Mouse (Mus musculus) forebrain, embryonic 13.5 days (tissue): ENCODE measurements around the gene Stard9. TPM values are rescaled to one million over a fixed set of nuclear protein-coding genes. Genes with fewer than 3 reads are reported as not detected.

ENCODE experiments used
- ATAC-seq: fragments of 200-750 bp; cut with Nextera tagmentation; 2 replicates; pipeline ENCODE4 v1.8.0; 2017
- H3K27ac ChIP-seq: fragments of 300-500 bp; sonication (generic); 2 replicates; pipeline ENCODE4 v1.5.1; 2015; ENCODE audit warnings: inconsistent platforms, mild to moderate bottlenecking, moderate library complexity
- H3K27me3 ChIP-seq: fragments of 300-500 bp; sonication (generic); 2 replicates; pipeline ENCODE4 v1.6.1; 2015; ENCODE audit warnings: mild to moderate bottlenecking, inconsistent platforms
- H3K36me3 ChIP-seq: fragments of 300-500 bp; sonication (generic); 2 replicates; pipeline ENCODE4 v1.6.1; 2015; ENCODE audit warnings: mild to moderate bottlenecking, inconsistent platforms; ENCODE audit not compliant: poor library complexity, severe bottlenecking
- H3K4me1 ChIP-seq: fragments of 300-500 bp; sonication (generic); 2 replicates; pipeline ENCODE4 v1.6.1; 2015; ENCODE audit warnings: inconsistent platforms
- H3K4me2 ChIP-seq: fragments of 300-500 bp; sonication (generic); 2 replicates; pipeline ENCODE4 v1.6.1; 2015; ENCODE audit warnings: inconsistent platforms, mild to moderate bottlenecking, moderate library complexity
- H3K4me3 ChIP-seq: fragments of 300-500 bp; sonication (generic); 2 replicates; pipeline ENCODE4 v1.5.1; 2015; ENCODE audit warnings: mild to moderate bottlenecking, inconsistent platforms
- H3K9ac ChIP-seq: fragments of 300-500 bp; sonication (generic); 2 replicates; pipeline ENCODE4 v1.6.1; 2015; ENCODE audit warnings: mild to moderate bottlenecking, inconsistent platforms
- H3K9me3 ChIP-seq: fragments of 300-500 bp; sonication (generic); replicated peaks from 2 replicates; pipeline ENCODE4 v1.6.1; 2016; ENCODE audit warnings: inconsistent platforms
- WGBS: fragments of 180-500 bp; shearing (Covaris S2); methylation state at CpG from one replicate; pipeline ENCODE4 v1.1.7; 2015; 5-methylcytosine and 5-hydroxymethylcytosine counted together
- polyA plus RNA-seq: library from polyadenylated mRNA; unstranded; fragments of >200 nt; fragmentation: Nextera tagmentation; extraction: Ambion mirVana; gene quantifications from 2 replicates; pipeline ENCODE4 v1.2.1, GENCODE M21; 2015

Gene Stard9
- polyA plus RNA-seq, 1 experiment from 2014 or later = 3.1 TPM

DNA sequence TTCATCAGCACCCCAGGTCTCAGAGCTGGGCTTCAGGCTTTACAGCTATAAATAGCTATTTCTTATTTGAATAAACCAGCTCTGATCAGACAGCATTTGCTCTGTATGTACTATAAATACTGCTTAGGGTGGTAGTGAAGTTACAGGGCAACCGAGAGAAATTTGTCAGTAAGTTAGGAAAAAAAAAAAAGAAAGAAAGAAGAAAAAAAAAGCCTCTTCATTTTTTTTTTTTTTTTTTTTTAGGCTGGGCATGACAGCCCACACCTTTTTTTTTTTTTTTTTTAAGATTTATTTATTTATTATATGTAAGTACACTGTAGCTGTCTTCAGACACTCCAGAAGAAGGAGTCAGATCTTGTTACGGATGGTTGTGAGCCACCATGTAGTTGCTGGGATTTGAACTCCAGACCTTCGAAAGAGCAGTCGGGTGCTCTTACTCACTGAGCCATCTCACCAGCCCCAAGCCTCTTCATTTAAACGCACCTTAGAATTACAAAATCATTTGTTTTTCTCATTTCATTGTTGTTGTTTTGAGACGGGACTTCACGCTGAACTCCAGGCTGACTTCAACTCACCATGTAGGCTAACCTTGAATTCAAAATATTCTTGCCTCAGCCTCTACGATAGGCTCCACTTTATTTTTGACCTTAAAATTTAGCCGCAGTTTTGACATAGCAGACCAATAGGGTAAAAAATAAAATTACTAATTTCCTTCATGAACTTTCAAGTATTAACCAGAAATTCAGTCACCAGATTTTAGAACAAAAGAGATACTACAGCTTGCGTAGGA, 650 bp upstream of the Stard9 start:
- H3K4me3 ChIP-seq = peak overlapping the region; percentile 56
- no peaks in the 10 kb centered on the region for H3K36me3 ChIP-seq
- 29% methylated on average over 10 of the region's 10 CpGs for WGBS
- H3K27ac ChIP-seq = peak overlapping the region; percentile 1; the same call in 1 of the 2 replicates
- 0 out of 2 replicates have a peak, but pooled peaks cover 3% of the 10 kb centered on the region for H3K4me1 ChIP-seq
- no peak overlapping the region for H3K9ac ChIP-seq
- no peaks in the 10 kb centered on the region for H3K9me3 ChIP-seq
- ATAC-seq = peak; percentile 46
- H3K27me3 ChIP-seq = no peaks in the 10 kb centered on the region
- peak overlapping the region; percentile 72 for H3K4me2 ChIP-seq

DNA sequence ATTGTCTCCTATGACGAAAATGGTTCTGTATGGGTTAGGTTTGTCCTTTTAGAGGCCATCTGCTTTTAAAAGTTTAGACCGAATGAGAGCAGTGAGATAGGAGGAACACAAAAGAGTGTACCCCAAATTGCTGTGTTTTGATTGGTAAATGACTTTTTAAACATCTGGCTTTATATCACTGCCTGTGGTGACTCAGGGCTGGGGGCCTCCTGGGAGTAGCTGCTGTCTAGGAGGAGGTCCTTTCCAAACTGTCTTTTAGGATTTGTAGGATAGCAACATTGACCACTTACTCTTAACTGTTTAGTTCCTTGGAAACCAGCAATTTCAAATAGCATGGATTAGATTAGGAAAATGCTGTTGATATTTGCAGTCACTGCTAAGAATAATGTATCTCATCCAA, 1.3 kb downstream of the Stard9 start:
- Histone ChIP-seq H3K27me3 (no peaks in the 10 kb centered on the region), H3K4me2 (peak overlapping the region; percentile 72; the same call in 1 of the 2 replicates), H3K9ac (no peak overlapping the region), H3K9me3 (no peaks in the 10 kb centered on the region), H3K27ac (no peak overlapping the region), H3K4me1 (0 out of 2 replicates have a peak, but pooled peaks cover 3% of the 10 kb centered on the region), H3K36me3 (peaks cover 5% of the 10 kb centered on the region; the same call in 1 of the 2 replicates), H3K4me3 (no peak overlapping the region)
- WGBS = 82% methylated on average over 2 of the region's 2 CpGs
- no peak for ATAC-seq

DNA sequence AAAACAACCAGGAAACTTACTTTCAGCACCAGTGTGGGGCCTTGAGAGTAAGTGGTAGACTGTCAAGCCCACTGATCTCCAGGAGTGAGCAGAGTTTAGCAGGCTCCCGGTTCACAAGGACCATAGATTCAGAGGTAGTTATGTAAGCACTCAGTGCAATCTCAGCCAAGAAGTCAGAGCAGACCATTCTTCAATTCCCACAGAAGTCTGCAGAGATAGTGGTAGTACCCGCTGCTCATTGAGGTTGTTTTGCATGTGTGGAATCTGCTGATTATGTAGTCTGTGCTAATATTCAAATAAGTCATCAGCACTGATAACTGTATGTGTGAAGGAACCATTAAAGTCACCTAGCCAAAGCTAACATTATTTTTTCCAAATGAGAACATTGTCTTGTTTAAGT, 1.7 kb downstream of the Stard9 start:
- Histone ChIP-seq H3K4me1 (0 out of 2 replicates have a peak, but pooled peaks cover 3% of the 10 kb centered on the region), H3K9ac (no peak overlapping the region), H3K27me3 (no peaks in the 10 kb centered on the region), H3K36me3 (peaks cover 9% of the 10 kb centered on the region; the same call in 1 of the 2 replicates), H3K27ac (no peak overlapping the region), H3K9me3 (no peaks in the 10 kb centered on the region), H3K4me2 (no peak overlapping the region), H3K4me3 (no peak overlapping the region)
- ATAC-seq = no peak
- 87% methylated on average over 2 of the region's 2 CpGs for WGBS

DNA sequence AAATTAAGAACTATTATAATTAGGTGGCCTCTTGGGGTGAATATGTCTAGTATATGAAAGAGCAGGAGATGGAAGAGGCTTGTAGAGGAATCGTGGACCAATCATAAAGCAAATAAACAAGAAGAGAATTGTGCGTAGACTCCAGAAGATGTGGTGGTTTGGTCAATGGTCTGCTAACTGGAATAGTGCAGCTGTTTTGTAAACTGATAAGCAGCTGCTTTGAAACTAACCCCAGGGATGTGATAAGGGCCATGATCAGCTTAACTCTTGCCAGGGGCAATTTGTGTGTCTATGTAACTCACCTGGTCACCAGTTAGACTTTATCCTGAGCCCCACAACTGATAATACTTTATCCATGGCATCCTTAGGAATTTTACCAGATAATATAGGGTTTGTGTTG, 2.6 kb downstream of the Stard9 start:
- no peak overlapping the region for H3K27ac ChIP-seq
- no peaks in the 10 kb centered on the region for H3K9me3 ChIP-seq
- no peak overlapping the region for H3K4me2 ChIP-seq
- H3K4me1 ChIP-seq = 0 out of 2 replicates have a peak, but pooled peaks cover 3% of the 10 kb centered on the region
- no peak overlapping the region for H3K4me3 ChIP-seq
- no peak for ATAC-seq
- no peak overlapping the region for H3K9ac ChIP-seq
- no peaks in the 10 kb centered on the region for H3K27me3 ChIP-seq
- H3K36me3 ChIP-seq = peaks cover 9% of the 10 kb centered on the region; the same call in 1 of the 2 replicates
- 86% methylated on average over 2 of the region's 2 CpGs for WGBS

DNA sequence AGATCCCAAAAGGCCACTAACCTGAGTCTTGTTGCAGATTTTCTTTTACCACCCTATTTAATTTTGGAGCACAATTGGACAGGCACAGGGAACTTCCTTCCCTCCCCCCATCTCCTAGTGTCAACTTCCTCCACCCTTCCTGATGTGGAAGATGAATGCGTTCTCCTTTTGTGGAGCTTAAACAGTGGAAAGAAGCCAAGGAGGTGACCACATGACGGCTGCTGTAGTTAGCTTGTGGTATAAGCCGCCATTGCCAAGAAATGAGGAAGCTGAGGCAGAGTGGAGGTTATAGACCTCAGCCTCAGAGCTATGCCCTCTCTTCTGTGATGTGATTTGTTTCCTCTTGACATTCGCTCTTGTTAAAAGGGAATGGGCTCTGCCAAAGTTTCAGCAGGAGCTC, 3.0 kb downstream of the Stard9 start:
- Histone ChIP-seq H3K4me3 (no peak overlapping the region), H3K4me1 (0 out of 2 replicates have a peak, but pooled peaks cover 3% of the 10 kb centered on the region), H3K9ac (no peak overlapping the region), H3K27me3 (no peaks in the 10 kb centered on the region), H3K4me2 (no peak overlapping the region), H3K36me3 (peaks cover 9% of the 10 kb centered on the region; the same call in 1 of the 2 replicates), H3K9me3 (no peaks in the 10 kb centered on the region), H3K27ac (no peak overlapping the region)
- ATAC-seq = no peak
- 90% methylated on average over 4 of the region's 4 CpGs for WGBS

DNA sequence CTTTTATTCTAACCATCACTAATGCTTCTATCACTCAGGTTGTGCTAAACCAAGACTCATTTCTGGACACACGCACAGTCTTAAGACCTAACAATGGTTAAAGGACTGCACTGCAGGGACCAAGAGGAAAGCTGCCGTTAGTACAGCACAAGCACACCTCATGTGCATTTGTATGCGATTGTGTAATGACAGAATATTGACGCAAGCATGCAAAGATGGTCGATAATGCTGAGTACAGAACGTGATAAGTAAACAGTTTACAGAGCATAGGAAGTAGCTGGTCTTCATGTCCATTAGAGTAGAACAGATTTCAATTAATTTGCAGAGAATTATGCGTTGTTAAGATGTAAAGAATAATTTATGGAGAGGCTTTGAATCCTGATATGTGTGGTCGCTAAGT, 11.9 kb downstream of the Stard9 start:
- no peaks in the 10 kb centered on the region for H3K36me3 ChIP-seq
- no peak overlapping the region for H3K9ac ChIP-seq
- ATAC-seq = no peak
- H3K4me3 ChIP-seq = no peak overlapping the region
- WGBS = 87% methylated on average over 8 of the region's 8 CpGs
- H3K27ac ChIP-seq = no peak overlapping the region
- H3K9me3 ChIP-seq = no peaks in the 10 kb centered on the region
- H3K4me1 ChIP-seq = no peaks in the 10 kb centered on the region
- H3K27me3 ChIP-seq = no peaks in the 10 kb centered on the region
- H3K4me2 ChIP-seq = no peak overlapping the region

DNA sequence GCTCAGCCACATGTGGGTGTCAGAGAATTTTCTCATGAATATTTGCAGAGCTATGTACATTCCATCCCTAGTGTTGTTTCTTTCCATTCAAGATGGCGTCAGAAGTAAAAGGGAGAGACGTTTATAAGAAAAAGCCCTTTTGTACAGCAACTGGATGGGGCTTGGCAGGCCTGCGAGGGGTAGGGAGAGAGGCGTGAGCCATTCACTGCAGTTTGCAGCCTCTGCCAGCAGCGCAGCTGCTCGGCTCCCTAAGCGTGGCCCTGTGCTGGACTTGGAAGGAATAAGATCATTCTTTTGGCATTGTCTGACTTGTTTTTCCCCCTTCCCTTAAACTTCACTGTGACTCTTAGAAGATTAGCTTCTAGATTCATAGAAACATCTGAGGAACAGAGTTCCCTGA, 14.9 kb downstream of the Stard9 start:
- no peaks in the 10 kb centered on the region for H3K9me3 ChIP-seq
- no peaks in the 10 kb centered on the region for H3K4me1 ChIP-seq
- no peak overlapping the region for H3K4me3 ChIP-seq
- H3K4me2 ChIP-seq = no peak overlapping the region
- no peak overlapping the region for H3K9ac ChIP-seq
- no peak for ATAC-seq
- H3K27me3 ChIP-seq = no peaks in the 10 kb centered on the region
- WGBS = 42% methylated on average over 7 of the region's 7 CpGs
- H3K27ac ChIP-seq = no peak overlapping the region
- no peaks in the 10 kb centered on the region for H3K36me3 ChIP-seq

DNA sequence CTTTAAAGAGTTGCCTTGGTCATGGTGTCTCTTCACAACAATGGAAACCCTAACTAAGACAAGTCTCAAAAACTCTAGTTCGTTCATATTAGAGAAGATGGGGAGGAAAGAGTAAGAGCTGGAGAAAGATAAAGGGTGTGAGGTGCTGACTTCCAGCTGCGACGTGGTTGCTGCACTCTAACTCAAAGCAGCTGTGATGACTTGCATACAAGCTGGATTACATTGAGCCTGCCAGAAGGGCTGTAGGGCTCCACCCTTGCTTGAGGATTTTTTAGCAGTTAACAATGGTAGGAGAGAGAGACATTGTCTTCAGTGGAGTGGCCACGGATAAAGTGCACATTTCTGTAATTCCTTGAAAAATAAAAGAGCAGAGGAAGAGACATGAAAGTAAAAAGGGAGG, 17.9 kb downstream of the Stard9 start:
- Histone ChIP-seq H3K4me1 (no peaks in the 10 kb centered on the region), H3K9me3 (no peaks in the 10 kb centered on the region), H3K36me3 (no peaks in the 10 kb centered on the region), H3K27me3 (no peaks in the 10 kb centered on the region), H3K9ac (no peak overlapping the region), H3K4me3 (no peak overlapping the region), H3K27ac (no peak overlapping the region), H3K4me2 (no peak overlapping the region)
- ATAC-seq = no peak
- WGBS = 69% methylated on average over 4 of the region's 4 CpGs

DNA sequence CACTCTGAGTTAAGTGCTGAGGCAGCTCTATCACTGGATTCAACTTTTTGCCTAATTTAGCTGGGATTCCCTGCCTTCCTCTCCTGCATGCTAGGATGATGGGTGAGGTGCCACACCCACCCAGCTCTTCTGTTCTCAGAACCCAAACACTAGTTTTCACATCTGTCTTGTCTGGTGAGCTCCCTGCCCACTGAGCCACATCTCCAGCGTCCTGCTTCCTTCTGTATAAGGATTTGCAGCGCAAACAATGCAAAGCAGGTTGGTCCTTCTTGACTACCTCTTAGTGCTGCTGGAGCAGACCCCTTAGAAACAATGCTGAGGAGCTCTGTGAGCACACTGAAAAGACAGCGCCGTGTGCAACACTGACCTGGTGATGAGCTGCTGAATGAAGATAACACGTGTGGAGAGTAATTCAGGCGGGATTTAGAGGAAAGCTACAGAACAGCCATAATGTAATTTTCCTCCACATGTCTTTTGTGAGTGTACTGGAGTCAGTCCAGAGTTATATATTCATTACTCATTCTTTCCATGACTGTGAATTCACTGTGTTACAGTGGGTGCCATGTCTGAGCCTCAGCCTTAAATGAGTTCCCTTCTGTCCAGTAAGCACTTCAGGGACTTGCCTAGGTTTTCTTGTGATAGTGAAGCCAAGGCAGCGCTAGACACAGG, 23.5 kb downstream of the Stard9 start:
- Histone ChIP-seq H3K4me1 (no peaks in the 10 kb centered on the region), H3K27me3 (no peaks in the 10 kb centered on the region), H3K4me2 (no peak overlapping the region), H3K9ac (no peak overlapping the region), H3K4me3 (no peak overlapping the region), H3K36me3 (no peaks in the 10 kb centered on the region), H3K9me3 (no peaks in the 10 kb centered on the region), H3K27ac (no peak overlapping the region)
- no peak for ATAC-seq
- WGBS = 86% methylated on average over 7 of the region's 7 CpGs

DNA sequence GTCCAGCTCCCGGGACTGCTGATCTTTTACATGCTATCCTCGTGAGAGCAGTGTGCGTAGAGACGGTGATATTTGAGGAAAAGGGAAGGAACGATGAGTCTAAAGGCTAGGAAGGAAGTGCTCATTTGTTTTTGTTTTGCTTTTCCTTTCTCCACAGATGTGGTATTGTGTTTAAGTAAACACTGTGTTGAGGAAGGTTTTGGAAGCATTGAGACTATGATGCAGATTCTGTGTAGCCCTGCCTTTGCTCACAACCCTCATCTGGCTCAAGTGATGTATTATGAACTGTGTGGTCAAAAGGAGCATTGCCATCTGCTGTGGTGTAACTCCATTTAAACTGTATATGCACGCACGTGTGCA, 24.0 kb downstream of the Stard9 start:
- H3K9me3 ChIP-seq = no peaks in the 10 kb centered on the region
- H3K27me3 ChIP-seq = no peaks in the 10 kb centered on the region
- no peaks in the 10 kb centered on the region for H3K36me3 ChIP-seq
- WGBS = 91% methylated on average over 7 of the region's 7 CpGs
- H3K4me1 ChIP-seq = no peaks in the 10 kb centered on the region
- no peak overlapping the region for H3K4me2 ChIP-seq
- no peak overlapping the region for H3K4me3 ChIP-seq
- H3K9ac ChIP-seq = no peak overlapping the region
- no peak overlapping the region for H3K27ac ChIP-seq
- ATAC-seq = no peak

DNA sequence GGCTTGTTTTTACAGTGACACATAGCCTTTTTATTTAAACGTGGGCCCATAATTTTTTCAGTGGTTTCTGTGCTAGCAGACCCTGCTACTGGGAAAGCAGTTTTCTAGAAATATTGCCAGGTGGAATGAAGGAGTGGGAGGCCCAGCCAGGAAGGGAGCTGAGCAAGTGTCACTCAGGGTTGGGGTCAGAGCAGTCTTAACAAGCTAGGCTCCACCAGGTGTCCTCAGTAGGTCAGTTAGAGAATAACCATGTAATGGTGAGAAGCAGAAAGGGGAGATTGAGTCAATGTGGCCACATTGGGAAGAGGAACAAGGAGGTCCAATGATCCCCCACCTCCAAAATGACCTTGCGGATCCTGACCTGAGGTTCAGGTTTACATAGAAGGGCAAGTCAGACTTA, 25.8 kb downstream of the Stard9 start:
- Histone ChIP-seq H3K4me1 (no peaks in the 10 kb centered on the region), H3K27me3 (no peaks in the 10 kb centered on the region), H3K4me2 (no peak overlapping the region), H3K9ac (no peak overlapping the region), H3K9me3 (no peaks in the 10 kb centered on the region), H3K27ac (no peak overlapping the region), H3K4me3 (no peak overlapping the region), H3K36me3 (no peaks in the 10 kb centered on the region)
- no peak for ATAC-seq
- 86% methylated on average over 2 of the region's 2 CpGs for WGBS

DNA sequence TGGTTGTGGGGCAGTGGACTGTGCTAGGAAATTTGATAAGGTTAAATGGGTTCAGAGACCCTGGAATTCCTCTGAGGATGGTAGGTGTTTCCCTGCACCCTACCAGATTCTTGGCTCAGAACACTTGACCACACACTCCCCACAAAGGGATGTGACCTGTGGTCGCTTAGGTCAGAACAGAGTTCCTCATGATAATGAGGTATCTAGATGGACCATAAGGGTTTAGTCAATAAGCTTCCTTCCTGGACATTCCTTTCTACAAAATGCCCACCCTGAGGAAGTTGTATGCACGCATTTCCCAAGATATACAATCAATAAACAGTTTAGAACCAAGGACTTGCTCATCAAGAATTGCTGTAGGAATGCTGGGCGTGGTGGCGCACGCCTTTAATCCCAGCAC, 27.0 kb downstream of the Stard9 start:
- 88% methylated on average over 5 of the region's 5 CpGs for WGBS
- Histone ChIP-seq H3K27me3 (no peaks in the 10 kb centered on the region), H3K4me2 (no peak overlapping the region), H3K9ac (no peak overlapping the region), H3K4me1 (no peaks in the 10 kb centered on the region), H3K9me3 (no peaks in the 10 kb centered on the region), H3K4me3 (no peak overlapping the region), H3K36me3 (no peaks in the 10 kb centered on the region), H3K27ac (no peak overlapping the region)
- ATAC-seq = no peak
